Mouse (Mus musculus): ENCODE measurements at regions not wholly inside any gene's neighbourhood (a gene's known extent, or its start where the extent isn't known, plus 50 kb on each side); places are given as distances from the start of the nearest gene placed in this dataset.

DNA sequence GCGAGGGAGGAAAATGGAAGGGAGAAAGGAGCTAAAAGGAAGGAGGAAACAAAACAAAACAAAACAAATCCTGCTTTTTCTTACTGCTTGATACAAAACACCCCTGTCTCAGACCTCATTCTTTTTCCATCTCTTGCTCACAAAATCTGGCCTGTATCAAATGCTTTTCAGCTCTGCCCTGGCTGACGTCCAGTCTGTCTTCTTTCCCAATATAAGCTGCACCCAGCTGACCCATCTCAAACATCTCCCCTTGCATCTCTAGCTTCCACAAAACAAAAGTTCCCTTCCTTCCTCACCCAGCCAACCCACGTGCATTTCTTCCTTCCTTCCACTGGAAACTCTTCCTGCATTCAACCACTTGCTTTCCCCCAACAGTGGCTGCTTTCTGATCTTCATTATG is 183.1 kb upstream of the Usp25 start:
- ATAC-seq (no peak), DNase-seq (no peak)
- no peak overlapping the region for H3K27ac ChIP-seq (ENCODE audit: low read depth, low read length)
- H3K4me2 ChIP-seq (ENCODE audit: low read depth), result no peak overlapping the region
- H3K9me3 ChIP-seq (ENCODE audit: low read length), result 0 out of 2 replicates have a peak, but pooled peaks cover 4% of the 10 kb centered on the region
- H3K36me3 ChIP-seq (ENCODE audit: insufficient read depth), result no peaks in the 10 kb centered on the region
- H3K9ac ChIP-seq, result no peak overlapping the region
- H3K4me1 ChIP-seq (ENCODE audit: insufficient read depth), result 0 out of 2 replicates have a peak, but pooled peaks cover 3% of the 10 kb centered on the region
- WGBS, result 18% methylated on average over 3 of the region's 3 CpGs
- no peak for TF ChIP-seq CTCF (IDR thresholded peaks at IDR 0.05; ENCODE audit: low read depth)
- no peaks in the 10 kb centered on the region for H3K27me3 ChIP-seq (ENCODE audit: insufficient read depth, low read length)
- H3K4me3 ChIP-seq (ENCODE audit: low read depth, low read length), result no peak overlapping the region

- Histone ChIP-seq H3K4me3 (ENCODE audit: low read depth, low read length) (no peak overlapping the region), H3K4me2 (ENCODE audit: low read depth) (no peak overlapping the region), H3K27me3 (ENCODE audit: insufficient read depth, low read length) (no peaks in the 10 kb centered on the region), H3K9me3 (ENCODE audit: low read length) (0 out of 2 replicates have a peak, but pooled peaks cover 4% of the 10 kb centered on the region), H3K9ac (no peak overlapping the region), H3K4me1 (ENCODE audit: insufficient read depth) (0 out of 2 replicates have a peak, but pooled peaks cover 3% of the 10 kb centered on the region), H3K27ac (ENCODE audit: low read depth, low read length) (no peak overlapping the region), H3K36me3 (ENCODE audit: insufficient read depth) (no peaks in the 10 kb centered on the region)
- DNase-seq, result peak; percentile 61
- 30% methylated on average over 7 of the region's 7 CpGs for WGBS
- no peak for TF ChIP-seq CTCF (IDR thresholded peaks at IDR 0.05; ENCODE audit: low read depth)
- ATAC-seq, result peak; percentile 74
Measured at GRCm38 (mm10) chr16:76827674-76828441, 185.6 kb upstream of the Usp25 start.

DNA sequence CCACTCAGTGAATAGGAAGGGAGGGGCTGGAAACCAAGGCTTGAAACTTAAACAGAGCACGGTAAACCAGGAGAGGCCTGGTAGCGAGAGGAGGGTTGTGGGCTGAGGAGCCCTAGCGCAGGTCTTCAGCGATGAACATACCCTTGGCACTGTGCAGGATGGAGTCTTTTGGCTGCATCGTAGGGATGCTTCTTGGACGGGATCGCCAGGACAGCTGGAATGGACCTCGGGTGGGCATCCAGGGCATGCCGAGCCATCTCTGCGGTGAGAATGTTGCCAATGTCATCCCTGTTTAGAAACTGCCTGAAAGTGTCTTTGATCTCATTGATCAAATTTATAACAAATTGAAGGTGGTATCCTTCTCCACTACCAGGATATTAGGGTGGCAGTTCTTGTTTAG is 192.2 kb upstream of the Usp25 start:
- 0 out of 2 replicates have a peak, but pooled peaks cover 4% of the 10 kb centered on the region for H3K9me3 ChIP-seq (ENCODE audit: low read length)
- no peak for TF ChIP-seq CTCF (IDR thresholded peaks at IDR 0.05; ENCODE audit: low read depth)
- H3K4me1 ChIP-seq (ENCODE audit: insufficient read depth), result no peaks in the 10 kb centered on the region
- DNase-seq (no peak), ATAC-seq (no peak)
- no peak overlapping the region for H3K27ac ChIP-seq (ENCODE audit: low read depth, low read length)
- no peaks in the 10 kb centered on the region for H3K27me3 ChIP-seq (ENCODE audit: insufficient read depth, low read length)
- no peaks in the 10 kb centered on the region for H3K36me3 ChIP-seq (ENCODE audit: insufficient read depth)
- no peak overlapping the region for H3K4me3 ChIP-seq (ENCODE audit: low read depth, low read length)
- H3K9ac ChIP-seq, result no peak overlapping the region
- no peak overlapping the region for H3K4me2 ChIP-seq (ENCODE audit: low read depth)
- WGBS, result 89% methylated on average over 10 of the region's 10 CpGs

- DNase-seq (no peak), ATAC-seq (no peak)
- Histone ChIP-seq H3K27ac (ENCODE audit: low read depth, low read length) (no peak overlapping the region), H3K36me3 (ENCODE audit: insufficient read depth) (no peaks in the 10 kb centered on the region), H3K27me3 (ENCODE audit: insufficient read depth, low read length) (no peaks in the 10 kb centered on the region), H3K4me3 (ENCODE audit: low read depth, low read length) (no peak overlapping the region), H3K9ac (no peak overlapping the region), H3K9me3 (ENCODE audit: low read length) (no peaks in the 10 kb centered on the region), H3K4me2 (ENCODE audit: low read depth) (no peak overlapping the region), H3K4me1 (ENCODE audit: insufficient read depth) (no peaks in the 10 kb centered on the region)
- WGBS, result 91% methylated on average over 17 of the region's 17 CpGs
- TF ChIP-seq CTCF (IDR thresholded peaks at IDR 0.05; ENCODE audit: low read depth), result no peak
Measured at GRCm38 (mm10) chr16:76816056-76816885, 197.2 kb upstream of the Usp25 start.

GRCm38 (mm10) chr16:76803725-76804124 is 209.8 kb upstream of the Usp25 start:
- peak; percentile 49 for TF ChIP-seq CTCF (IDR thresholded peaks at IDR 0.05; ENCODE audit: low read depth)
- no peak overlapping the region for H3K9ac ChIP-seq
- ATAC-seq, result no peak
- H3K4me1 ChIP-seq (ENCODE audit: insufficient read depth), result no peaks in the 10 kb centered on the region
- H3K9me3 ChIP-seq (ENCODE audit: low read length), result no peaks in the 10 kb centered on the region
- no peak for DNase-seq
- H3K4me2 ChIP-seq (ENCODE audit: low read depth), result no peak overlapping the region
- WGBS, result 44% methylated on average over 3 of the region's 3 CpGs
- H3K36me3 ChIP-seq (ENCODE audit: insufficient read depth), result no peaks in the 10 kb centered on the region
- no peak overlapping the region for H3K4me3 ChIP-seq (ENCODE audit: low read depth, low read length)
- H3K27ac ChIP-seq (ENCODE audit: low read depth, low read length), result no peak overlapping the region
- H3K27me3 ChIP-seq (ENCODE audit: insufficient read depth, low read length), result no peaks in the 10 kb centered on the region

GRCm38 (mm10) chr16:76786405-76787155 is 226.9 kb upstream of the Usp25 start:
- H3K4me3 ChIP-seq (ENCODE audit: low read depth, low read length), result no peak overlapping the region
- H3K4me1 ChIP-seq (ENCODE audit: insufficient read depth), result no peaks in the 10 kb centered on the region
- no peaks in the 10 kb centered on the region for H3K36me3 ChIP-seq (ENCODE audit: insufficient read depth)
- 72% methylated on average over 6 of the region's 6 CpGs for WGBS
- peak; percentile 56 for TF ChIP-seq CTCF (IDR thresholded peaks at IDR 0.05; ENCODE audit: low read depth)
- DNase-seq (no peak), ATAC-seq (no peak)
- no peaks in the 10 kb centered on the region for H3K9me3 ChIP-seq (ENCODE audit: low read length)
- no peak overlapping the region for H3K4me2 ChIP-seq (ENCODE audit: low read depth)
- H3K27me3 ChIP-seq (ENCODE audit: insufficient read depth, low read length), result no peaks in the 10 kb centered on the region
- no peak overlapping the region for H3K27ac ChIP-seq (ENCODE audit: low read depth, low read length)
- H3K9ac ChIP-seq, result no peak overlapping the region

Measured in forebrain, postnatal 0 days (tissue).